Mouse (Mus musculus) bone marrow macrophage, adult 2 months (primary cell): ENCODE results near the gene Trip6. TPM values are rescaled to one million over a fixed set of nuclear protein-coding genes. Genes with fewer than 3 reads are reported as not detected.

ENCODE experiments used
- H3K27ac ChIP-seq: 2 replicates; pipeline ENCODE4 v1.5.1; 2012; ENCODE audit warnings: low read depth, low read length; ENCODE audit not compliant: insufficient read depth
- H3K4me1 ChIP-seq: 2 replicates; pipeline ENCODE4 v1.6.1; 2012; ENCODE audit warnings: low read length; ENCODE audit not compliant: control insufficient read depth, insufficient read depth
- H3K4me3 ChIP-seq: 2 replicates; pipeline ENCODE4 v1.5.1; 2012; ENCODE audit warnings: mild to moderate bottlenecking, low read length, moderate library complexity; ENCODE audit not compliant: insufficient read depth
- CTCF ChIP-seq: IDR thresholded peaks from 2 replicates; pipeline ENCODE4 v1.5.1; 2012; ENCODE audit warnings: low read depth, mild to moderate bottlenecking, low read length, moderate library complexity
- POLR2A ChIP-seq: IDR thresholded peaks from 2 replicates; pipeline ENCODE4 v1.6.1; 2012; ENCODE audit warnings: mild to moderate bottlenecking, low read depth, low read length, borderline replicate concordance
- polyA plus RNA-seq: library from polyadenylated mRNA; stranded (reverse); fragments of >200 nt; gene quantifications from 2 replicates; pipeline ENCODE4 v1.2.4, GENCODE M21; 2012; ENCODE audit not compliant: missing spikeins, insufficient read depth, insufficient read length

Trip6 gene
- polyA plus RNA-seq, 1 experiment: 7.1 TPM

DNA sequence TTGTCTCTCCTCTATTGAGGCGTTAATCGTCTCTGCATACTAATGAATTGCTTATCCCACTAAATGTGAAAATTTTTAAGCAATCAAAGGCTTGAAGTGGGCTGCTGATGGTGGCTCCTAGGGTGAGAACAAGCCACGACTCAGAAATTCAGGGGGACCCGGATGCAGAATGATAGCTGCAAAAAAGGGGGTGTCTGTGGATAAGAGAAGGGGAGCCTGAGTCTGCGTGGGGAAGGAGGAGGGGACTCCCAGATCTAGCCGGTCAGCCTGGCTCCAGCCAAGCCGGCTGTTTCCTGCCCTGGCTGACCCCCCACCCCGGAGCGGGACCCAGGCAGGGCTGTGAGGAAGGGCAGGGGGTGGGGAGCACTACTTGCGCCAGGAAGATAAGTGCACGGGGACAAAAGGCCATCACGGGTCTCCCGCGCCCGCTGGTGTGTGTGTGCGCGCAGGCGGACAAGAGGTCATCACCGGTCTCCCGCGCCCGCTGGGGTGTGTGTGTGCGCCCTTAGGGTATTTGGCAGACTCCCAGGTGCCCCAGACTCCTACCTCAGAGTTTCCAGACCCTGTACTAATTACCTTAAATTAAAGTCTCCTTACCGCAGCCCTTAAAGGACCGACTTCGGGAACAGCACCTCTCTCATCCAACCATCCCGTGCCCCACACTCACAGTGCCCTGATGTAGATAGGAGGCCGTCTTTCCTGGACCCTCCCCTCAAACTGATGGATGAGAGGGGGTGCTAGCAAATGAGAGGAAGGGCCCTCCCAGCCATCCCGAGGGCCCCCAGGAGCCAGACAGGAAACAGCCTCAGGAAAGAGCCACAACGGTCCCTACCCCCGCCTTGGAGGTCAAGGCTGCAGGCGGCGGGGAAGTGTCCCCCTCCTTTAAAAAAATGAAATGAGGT lies 34.5 kb upstream of the Trip6 start:
- no peak for TF ChIP-seq POLR2A
- no peak for TF ChIP-seq CTCF
- H3K4me1 ChIP-seq: no peaks in the 10 kb centered on the region
- H3K4me3 ChIP-seq: no peak overlapping the region
- no peak overlapping the region for H3K27ac ChIP-seq

DNA sequence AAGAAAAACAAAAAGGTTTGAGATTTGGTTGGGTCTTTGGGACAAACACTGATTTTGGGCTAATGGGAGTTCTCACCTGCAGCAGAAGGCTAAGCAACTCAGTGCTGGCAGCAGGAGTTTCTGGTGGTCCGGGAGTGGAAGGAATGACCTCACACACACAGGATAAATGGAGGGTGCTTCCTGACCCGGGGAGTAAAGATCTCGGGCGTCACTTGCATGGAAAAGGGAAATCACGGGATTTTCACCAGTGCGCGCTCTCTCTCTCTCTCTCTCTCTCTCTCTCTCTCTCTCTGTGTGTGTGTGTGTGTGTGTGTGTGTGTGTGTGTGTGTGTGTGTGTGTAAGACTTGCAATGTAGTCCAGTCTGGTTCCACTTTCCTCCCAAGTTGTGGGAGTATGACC lies 33.7 kb upstream of the Trip6 start:
- Histone ChIP-seq H3K27ac (no peak overlapping the region), H3K4me1 (no peaks in the 10 kb centered on the region), H3K4me3 (no peak overlapping the region)
- TF ChIP-seq POLR2A: no peak
- no peak for TF ChIP-seq CTCF

DNA sequence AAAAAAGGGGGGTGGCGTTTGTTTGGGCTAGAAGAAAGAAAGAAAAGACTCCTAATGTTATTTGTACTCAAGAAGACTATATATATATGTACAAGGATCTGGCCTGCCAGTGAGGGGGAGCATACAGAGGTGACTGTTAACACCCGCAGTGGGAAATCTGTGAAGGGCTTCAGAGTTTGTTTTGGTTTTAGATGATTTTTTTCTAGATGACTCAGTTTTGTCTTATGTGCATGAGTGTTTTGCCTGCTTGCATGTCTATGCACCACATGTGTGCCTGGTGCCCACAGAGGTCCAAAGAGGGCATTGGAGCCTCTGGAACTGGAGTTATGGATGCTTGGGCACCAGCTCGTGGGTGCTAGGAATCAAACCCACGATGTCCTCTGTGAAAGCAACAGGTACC lies 32.8 kb upstream of the Trip6 start:
- H3K4me3 ChIP-seq: no peak overlapping the region
- H3K4me1 ChIP-seq: no peaks in the 10 kb centered on the region
- TF ChIP-seq CTCF: no peak
- no peak for TF ChIP-seq POLR2A
- no peak overlapping the region for H3K27ac ChIP-seq

DNA sequence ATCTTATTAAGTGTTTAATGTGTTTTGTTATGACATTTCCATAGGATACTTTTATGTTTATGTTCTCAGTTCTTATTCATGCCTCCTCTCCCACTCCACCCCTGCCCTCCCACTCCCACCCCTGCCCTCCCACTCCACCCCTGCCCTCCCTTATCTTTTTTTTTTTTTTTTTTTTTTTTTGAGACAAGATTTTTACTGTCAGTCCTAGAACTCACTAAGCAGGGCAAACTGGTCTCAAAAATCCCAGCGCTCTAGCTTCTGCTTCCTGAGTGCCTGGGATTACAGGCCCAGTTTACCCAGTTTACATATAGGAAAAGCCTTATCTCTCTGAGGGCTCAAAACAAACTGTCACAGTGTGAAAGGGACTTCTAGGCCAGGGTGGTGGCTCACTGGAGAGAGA lies 32.2 kb upstream of the Trip6 start:
- no peak overlapping the region for H3K4me3 ChIP-seq
- H3K27ac ChIP-seq: no peak overlapping the region
- H3K4me1 ChIP-seq: no peaks in the 10 kb centered on the region
- no peak for TF ChIP-seq CTCF
- TF ChIP-seq POLR2A: no peak

- Histone ChIP-seq H3K4me1 (no peaks in the 10 kb centered on the region), H3K27ac (no peak overlapping the region), H3K4me3 (no peak overlapping the region)
- no peak for TF ChIP-seq CTCF
- no peak for TF ChIP-seq POLR2A
Measured at GRCm38 (mm10) chr5:137345821-137346220, 31.6 kb upstream of the Trip6 start.

DNA sequence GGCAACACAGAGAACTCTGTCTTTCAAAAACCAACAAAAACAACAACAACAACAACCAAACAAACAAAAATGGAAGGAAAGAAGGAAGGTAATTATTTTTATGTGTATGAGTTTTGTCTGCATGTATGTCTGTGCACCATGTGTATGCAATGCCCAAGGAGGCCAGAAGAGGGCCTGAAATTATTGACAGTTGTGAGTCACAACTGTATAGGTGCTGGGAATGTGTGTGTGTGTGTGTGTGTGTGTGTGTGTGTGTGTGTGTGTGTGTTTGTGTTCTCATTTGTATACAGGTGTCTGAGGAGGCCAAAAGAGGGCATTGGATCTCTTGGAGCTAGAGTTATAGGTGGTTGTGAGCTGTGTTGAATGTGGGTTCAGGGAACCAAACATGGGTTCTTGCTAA lies 29.7 kb upstream of the Trip6 start:
- TF ChIP-seq CTCF (no peak), POLR2A (no peak)
- Histone ChIP-seq H3K27ac (no peak overlapping the region), H3K4me1 (0 out of 2 replicates have a peak, but pooled peaks cover under 1% of the 10 kb centered on the region), H3K4me3 (no peak overlapping the region)

GRCm38 (mm10) chr5:137343412-137343811 lies 29.2 kb upstream of the Trip6 start:
- H3K4me3 ChIP-seq: no peak overlapping the region
- TF ChIP-seq CTCF (no peak), POLR2A (no peak)
- H3K27ac ChIP-seq: no peak overlapping the region
- H3K4me1 ChIP-seq: 0 out of 2 replicates have a peak, but pooled peaks cover 2% of the 10 kb centered on the region

GRCm38 (mm10) chr5:137342407-137343012 lies 28.3 kb upstream of the Trip6 start:
- TF ChIP-seq POLR2A: no peak
- no peak for TF ChIP-seq CTCF
- Histone ChIP-seq H3K4me1 (peaks cover 7% of the 10 kb centered on the region; the same call in 1 of the 2 replicates), H3K4me3 (no peak overlapping the region), H3K27ac (no peak overlapping the region)

- peaks cover 7% of the 10 kb centered on the region; the same call in 1 of the 2 replicates for H3K4me1 ChIP-seq
- TF ChIP-seq POLR2A: no peak
- TF ChIP-seq CTCF: no peak
- H3K4me3 ChIP-seq: no peak overlapping the region
- H3K27ac ChIP-seq: no peak overlapping the region
Measured at GRCm38 (mm10) chr5:137340222-137340621, 26.0 kb upstream of the Trip6 start.

GRCm38 (mm10) chr5:137339290-137339979 lies 25.2 kb upstream of the Trip6 start:
- Histone ChIP-seq H3K4me1 (peaks cover 7% of the 10 kb centered on the region; the same call in 1 of the 2 replicates), H3K27ac (no peak overlapping the region), H3K4me3 (no peak overlapping the region)
- no peak for TF ChIP-seq POLR2A
